Mouse (Mus musculus): ENCODE measurements at regions not wholly inside any gene's neighbourhood (a gene's known extent, or its start where the extent isn't known, plus 50 kb on each side); places are given as distances from the start of the nearest gene placed in this dataset.

- no peaks in the 10 kb centered on the region for H3K36me3 ChIP-seq (ENCODE audit: inconsistent target)
- WGBS (ENCODE audit: missing documents), result 84% methylated on average over 6 of the region's 6 CpGs
- no peaks in the 10 kb centered on the region for H3K79me2 ChIP-seq (ENCODE audit: inconsistent target)
- no peak overlapping the region for H3K27ac ChIP-seq
- no peak overlapping the region for H3K4me3 ChIP-seq (ENCODE audit: inconsistent target)
Measured at GRCm38 (mm10) chr6:117332641-117333040, 164.3 kb downstream of the Cxcl12 start.

GRCm38 (mm10) chr6:117342123-117342522 is 173.8 kb downstream of the Cxcl12 start:
- Histone ChIP-seq H3K4me3 (ENCODE audit: inconsistent target) (no peak overlapping the region), H3K27ac (no peak overlapping the region), H3K79me2 (ENCODE audit: inconsistent target) (no peaks in the 10 kb centered on the region), H3K36me3 (ENCODE audit: inconsistent target) (no peaks in the 10 kb centered on the region)
- 93% methylated on average over 3 of the region's 3 CpGs for WGBS (ENCODE audit: missing documents)

- Histone ChIP-seq H3K36me3 (ENCODE audit: inconsistent target) (no peaks in the 10 kb centered on the region), H3K4me3 (ENCODE audit: inconsistent target) (no peak overlapping the region), H3K27ac (no peak overlapping the region), H3K79me2 (ENCODE audit: inconsistent target) (no peaks in the 10 kb centered on the region)
- 89% methylated on average over 1 of the region's 1 CpGs for WGBS (ENCODE audit: missing documents)
Measured at GRCm38 (mm10) chr6:117347356-117347755, 179.0 kb downstream of the Cxcl12 start.

GRCm38 (mm10) chr6:117351846-117352245 is 183.5 kb downstream of the Cxcl12 start:
- H3K79me2 ChIP-seq (ENCODE audit: inconsistent target), result no peaks in the 10 kb centered on the region
- H3K27ac ChIP-seq, result no peak overlapping the region
- no peak overlapping the region for H3K4me3 ChIP-seq (ENCODE audit: inconsistent target)
- no peaks in the 10 kb centered on the region for H3K36me3 ChIP-seq (ENCODE audit: inconsistent target)
- 86% methylated on average over 1 of the region's 1 CpGs for WGBS (ENCODE audit: missing documents)

- no peaks in the 10 kb centered on the region for H3K36me3 ChIP-seq (ENCODE audit: inconsistent target)
- 93% methylated on average over 3 of the region's 3 CpGs for WGBS (ENCODE audit: missing documents)
- no peak overlapping the region for H3K4me3 ChIP-seq (ENCODE audit: inconsistent target)
- H3K79me2 ChIP-seq (ENCODE audit: inconsistent target), result no peaks in the 10 kb centered on the region
- H3K27ac ChIP-seq, result no peak overlapping the region
Measured at GRCm38 (mm10) chr6:117353091-117353490, 184.8 kb downstream of the Cxcl12 start.

GRCm38 (mm10) chr6:117356101-117356500 is 187.8 kb downstream of the Cxcl12 start:
- Histone ChIP-seq H3K4me3 (ENCODE audit: inconsistent target) (no peak overlapping the region), H3K36me3 (ENCODE audit: inconsistent target) (no peaks in the 10 kb centered on the region), H3K79me2 (ENCODE audit: inconsistent target) (no peaks in the 10 kb centered on the region), H3K27ac (no peak overlapping the region)
- 100% methylated on average over 1 of the region's 1 CpGs for WGBS (ENCODE audit: missing documents)

- WGBS (ENCODE audit: missing documents), result 85% methylated on average over 2 of the region's 2 CpGs
- H3K79me2 ChIP-seq (ENCODE audit: inconsistent target), result no peaks in the 10 kb centered on the region
- H3K27ac ChIP-seq, result no peak overlapping the region
- H3K4me3 ChIP-seq (ENCODE audit: inconsistent target), result no peak overlapping the region
- no peaks in the 10 kb centered on the region for H3K36me3 ChIP-seq (ENCODE audit: inconsistent target)
Measured at GRCm38 (mm10) chr6:117359401-117359800, 191.1 kb downstream of the Cxcl12 start.

GRCm38 (mm10) chr6:117366563-117366962 is 198.2 kb downstream of the Cxcl12 start:
- Histone ChIP-seq H3K79me2 (ENCODE audit: inconsistent target) (no peaks in the 10 kb centered on the region), H3K4me3 (ENCODE audit: inconsistent target) (no peak overlapping the region), H3K27ac (no peak overlapping the region), H3K36me3 (ENCODE audit: inconsistent target) (no peaks in the 10 kb centered on the region)
- 88% methylated on average over 6 of the region's 6 CpGs for WGBS (ENCODE audit: missing documents)

GRCm38 (mm10) chr6:117375989-117376388 is 207.7 kb downstream of the Cxcl12 start:
- 100% methylated on average over 5 of the region's 5 CpGs for WGBS (ENCODE audit: missing documents)
- Histone ChIP-seq H3K4me3 (ENCODE audit: inconsistent target) (no peak overlapping the region), H3K27ac (no peak overlapping the region), H3K36me3 (ENCODE audit: inconsistent target) (no peaks in the 10 kb centered on the region), H3K79me2 (ENCODE audit: inconsistent target) (no peaks in the 10 kb centered on the region)

- Histone ChIP-seq H3K27ac (no peak overlapping the region), H3K36me3 (ENCODE audit: inconsistent target) (no peaks in the 10 kb centered on the region), H3K79me2 (ENCODE audit: inconsistent target) (no peaks in the 10 kb centered on the region), H3K4me3 (ENCODE audit: inconsistent target) (no peak overlapping the region)
- WGBS (ENCODE audit: missing documents), result 91% methylated on average over 4 of the region's 4 CpGs
Measured at GRCm38 (mm10) chr6:117379904-117380303, 211.6 kb downstream of the Cxcl12 start.

- no peak overlapping the region for H3K27ac ChIP-seq
- no peaks in the 10 kb centered on the region for H3K79me2 ChIP-seq (ENCODE audit: inconsistent target)
- no peak overlapping the region for H3K4me3 ChIP-seq (ENCODE audit: inconsistent target)
- WGBS (ENCODE audit: missing documents), result 95% methylated on average over 7 of the region's 7 CpGs
- H3K36me3 ChIP-seq (ENCODE audit: inconsistent target), result no peaks in the 10 kb centered on the region
Measured at GRCm38 (mm10) chr6:117390233-117390848, 222.0 kb downstream of the Cxcl12 start.

- Histone ChIP-seq H3K27ac (no peak overlapping the region), H3K36me3 (ENCODE audit: inconsistent target) (no peaks in the 10 kb centered on the region), H3K4me3 (ENCODE audit: inconsistent target) (no peak overlapping the region), H3K79me2 (ENCODE audit: inconsistent target) (no peaks in the 10 kb centered on the region)
Measured at GRCm38 (mm10) chr6:117393480-117393879, 225.1 kb downstream of the Cxcl12 start.

GRCm38 (mm10) chr6:117405589-117406311 is 237.4 kb downstream of the Cxcl12 start:
- Histone ChIP-seq H3K79me2 (ENCODE audit: inconsistent target) (no peaks in the 10 kb centered on the region), H3K27ac (no peak overlapping the region), H3K36me3 (ENCODE audit: inconsistent target) (no peaks in the 10 kb centered on the region), H3K4me3 (ENCODE audit: inconsistent target) (no peak overlapping the region)
- 97% methylated on average over 11 of the region's 11 CpGs for WGBS (ENCODE audit: missing documents)

- Histone ChIP-seq H3K4me3 (ENCODE audit: inconsistent target) (no peak overlapping the region), H3K27ac (no peak overlapping the region), H3K79me2 (ENCODE audit: inconsistent target) (no peaks in the 10 kb centered on the region), H3K36me3 (ENCODE audit: inconsistent target) (no peaks in the 10 kb centered on the region)
- WGBS (ENCODE audit: missing documents), result 98% methylated on average over 4 of the region's 4 CpGs
Measured at GRCm38 (mm10) chr6:117406312-117406595, 237.9 kb downstream of the Cxcl12 start.

- Histone ChIP-seq H3K79me2 (ENCODE audit: inconsistent target) (no peaks in the 10 kb centered on the region), H3K36me3 (ENCODE audit: inconsistent target) (no peaks in the 10 kb centered on the region), H3K27ac (no peak overlapping the region), H3K4me3 (ENCODE audit: inconsistent target) (no peak overlapping the region)
- 64% methylated on average over 9 of the region's 9 CpGs for WGBS (ENCODE audit: missing documents)
Measured at GRCm38 (mm10) chr6:117406757-117407156, 238.4 kb downstream of the Cxcl12 start.
